Mouse (Mus musculus) liver, adult 2 months (tissue): ENCODE data around the gene Gm20671.

ENCODE experiments used
- CTCF ChIP-seq: fragments of 200-500 bp; IDR thresholded peaks from 2 replicates; pipeline ENCODE4 v1.5.1; 2011; ENCODE audit warnings: low read depth, low read length, control low read depth
- POLR2A ChIP-seq: fragments of 200-500 bp; IDR thresholded peaks from 2 replicates; pipeline ENCODE4 v1.6.1; 2011; ENCODE audit warnings: low read length, control low read depth; ENCODE audit not compliant: insufficient read depth; ENCODE audit errors: extremely low read depth

- TF ChIP-seq CTCF (no peak), POLR2A (no peak)
Measured at GRCm38 (mm10) chr5:32778168-32778567, 48.7 kb downstream of the Gm20671 start.
